Mouse (Mus musculus) CD4-positive, CD25-positive, alpha-beta regulatory T cell (primary cell): Measurements from ENCODE around the gene Hoxc10. TPM values are rescaled to one million over a fixed set of nuclear protein-coding genes. Genes with fewer than 3 reads are reported as not detected.

Experiments
- polyA plus RNA-seq: library from polyadenylated mRNA; unstranded; fragments of 100-300 nt; shearing (Covaris generic); gene quantifications from one replicate; pipeline ENCODE4 v1.2.1, GENCODE M21; 2017

Hoxc10 gene
- not detected for polyA plus RNA-seq

GRCm38 (mm10) chr15:102966776-102967311 lies at the start of gene Hoxc10:
Gene Hoxc10, plus strand, starts transcription at chr15:102966796.

DNA sequence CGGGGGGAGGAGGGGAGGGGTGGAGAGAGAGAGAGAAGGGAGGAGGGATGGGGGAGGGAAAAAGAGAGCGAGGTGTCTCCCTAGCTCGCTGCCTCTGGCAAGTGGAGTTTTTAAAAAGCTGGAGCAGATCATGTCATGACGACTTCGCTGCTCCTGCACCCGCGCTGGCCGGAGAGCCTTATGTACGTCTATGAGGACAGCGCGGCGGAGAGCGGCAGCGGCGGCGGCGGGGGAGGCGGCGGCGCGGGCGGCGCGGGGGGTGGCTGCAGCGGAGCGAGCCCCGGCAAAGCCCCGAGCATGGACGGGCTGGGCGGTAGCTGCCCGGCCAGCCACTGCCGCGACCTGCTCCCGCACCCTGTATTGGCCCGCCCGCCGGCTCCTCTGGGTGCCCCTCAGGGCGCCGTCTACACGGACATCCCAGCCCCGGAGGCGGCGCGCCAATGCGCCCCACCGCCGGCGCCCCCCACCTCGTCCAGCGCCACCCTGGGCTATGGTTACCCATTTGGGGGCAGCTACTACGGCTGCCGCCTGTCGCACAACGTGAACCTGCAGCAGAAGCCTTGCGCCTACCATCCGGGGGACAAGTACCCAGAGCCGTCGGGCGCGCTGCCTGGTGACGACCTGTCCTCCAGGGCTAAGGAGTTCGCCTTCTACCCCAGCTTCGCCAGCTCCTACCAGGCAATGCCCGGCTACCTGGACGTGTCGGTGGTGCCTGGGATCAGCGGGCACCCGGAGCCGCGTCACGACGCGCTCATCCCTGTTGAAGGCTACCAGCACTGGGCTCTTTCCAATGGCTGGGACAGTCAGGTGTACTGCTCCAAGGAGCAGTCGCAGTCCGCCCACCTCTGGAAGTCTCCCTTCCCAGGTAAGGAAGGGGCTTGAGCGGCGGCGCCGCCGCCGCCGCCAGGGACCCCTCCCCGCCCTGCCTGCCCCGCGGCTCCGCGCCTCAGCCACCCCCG lies 45.3 kb upstream of the Hoxc10 start, which contains the start of gene Hoxc13:
Gene Hoxc13 (plus strand): TSS at position 51 of the 959 bp plus-strand sequence.

DNA sequence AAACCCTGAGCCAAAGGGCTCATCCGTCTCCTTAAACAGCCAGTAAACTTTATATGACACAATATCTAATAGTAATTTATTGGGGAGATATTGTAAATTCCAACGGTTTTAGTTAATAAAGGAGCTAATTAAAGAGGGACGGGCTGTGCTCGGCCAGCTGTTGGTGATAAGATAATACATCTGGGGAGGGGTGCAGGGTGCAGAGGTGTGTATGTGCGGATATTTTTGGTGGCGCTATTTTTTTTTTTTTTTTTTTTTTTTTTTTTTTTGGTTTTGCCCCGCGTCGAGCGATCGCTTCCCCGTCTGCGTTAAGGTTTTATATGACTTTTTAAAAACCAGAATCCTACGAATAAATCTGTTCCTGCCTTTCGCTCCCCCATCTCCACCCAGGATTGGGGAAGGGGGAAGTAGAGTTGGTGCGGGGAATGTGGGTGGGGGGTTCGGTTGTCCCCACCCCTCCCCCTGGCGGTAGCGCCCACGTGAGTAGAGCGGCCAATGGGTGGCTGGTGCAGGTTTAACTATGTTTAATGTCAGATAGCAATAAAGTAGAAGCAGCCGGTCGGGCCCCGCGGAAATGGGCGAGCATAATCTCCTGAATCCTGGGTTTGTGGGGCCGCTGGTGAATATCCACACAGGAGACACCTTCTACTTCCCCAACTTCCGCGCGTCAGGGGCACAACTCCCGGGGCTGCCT lies 30.2 kb upstream of the Hoxc10 start, which contains the start of gene Hoxc12:
Gene Hoxc12 (plus strand): TSS at position 479 of the 694 bp plus-strand sequence.

DNA sequence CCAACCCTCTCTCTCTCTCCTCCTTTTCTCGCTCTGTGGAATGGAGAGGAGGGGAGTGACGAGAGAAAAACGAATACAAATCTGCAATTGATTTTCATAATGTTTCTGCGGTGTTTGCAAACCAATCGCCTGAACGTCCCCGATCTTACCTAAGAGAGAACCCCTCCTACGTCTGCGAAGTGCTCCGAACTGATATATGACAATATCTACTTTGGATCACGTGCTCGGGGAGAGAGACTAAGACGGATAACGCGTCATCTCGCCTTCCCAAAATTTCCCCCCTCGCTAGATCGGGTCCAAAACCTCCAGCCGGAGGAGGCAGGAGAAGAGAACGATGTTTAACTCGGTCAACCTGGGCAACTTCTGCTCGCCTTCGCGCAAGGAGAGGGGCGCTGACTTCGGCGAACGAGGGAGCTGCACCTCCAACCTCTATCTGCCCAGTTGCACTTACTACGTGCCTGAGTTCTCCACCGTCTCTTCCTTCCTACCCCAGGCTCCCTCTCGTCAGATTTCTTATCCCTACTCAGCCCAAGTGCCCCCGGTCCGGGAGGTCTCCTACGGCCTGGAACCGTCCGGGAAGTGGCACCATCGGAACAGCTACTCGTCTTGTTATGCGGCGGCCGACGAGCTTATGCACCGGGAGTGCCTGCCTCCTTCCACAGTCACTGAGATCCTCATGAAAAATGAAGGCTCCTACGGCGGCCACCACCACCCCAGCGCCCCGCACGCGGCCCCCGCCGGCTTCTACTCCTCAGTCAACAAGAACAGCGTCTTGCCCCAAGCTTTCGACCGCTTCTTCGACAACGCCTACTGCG lies 12.2 kb upstream of the Hoxc10 start, which contains the start of gene Hoxc11:
Gene Hoxc11 (plus strand): TSS at position 236 of the 815 bp plus-strand sequence.

DNA sequence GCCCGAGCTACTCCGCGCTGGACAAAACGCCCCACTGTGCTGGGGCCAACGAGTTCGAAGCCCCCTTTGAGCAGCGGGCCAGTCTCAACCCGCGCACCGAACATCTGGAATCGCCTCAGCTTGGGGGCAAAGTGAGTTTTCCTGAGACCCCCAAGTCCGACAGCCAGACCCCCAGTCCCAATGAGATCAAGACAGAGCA lies 615 bp downstream of the Hoxc10 start, which contains the start of gene Hoxc5:
Gene Hoxc5 (plus strand): TSS at position 132 of the 199 bp plus-strand sequence.

GRCm38 (mm10) chr15:102976171-102976570 lies 9.6 kb downstream of the Hoxc10 start, which contains the start of gene Hoxc9:
Gene Hoxc9, plus strand, starts transcription at chr15:102976439.

DNA sequence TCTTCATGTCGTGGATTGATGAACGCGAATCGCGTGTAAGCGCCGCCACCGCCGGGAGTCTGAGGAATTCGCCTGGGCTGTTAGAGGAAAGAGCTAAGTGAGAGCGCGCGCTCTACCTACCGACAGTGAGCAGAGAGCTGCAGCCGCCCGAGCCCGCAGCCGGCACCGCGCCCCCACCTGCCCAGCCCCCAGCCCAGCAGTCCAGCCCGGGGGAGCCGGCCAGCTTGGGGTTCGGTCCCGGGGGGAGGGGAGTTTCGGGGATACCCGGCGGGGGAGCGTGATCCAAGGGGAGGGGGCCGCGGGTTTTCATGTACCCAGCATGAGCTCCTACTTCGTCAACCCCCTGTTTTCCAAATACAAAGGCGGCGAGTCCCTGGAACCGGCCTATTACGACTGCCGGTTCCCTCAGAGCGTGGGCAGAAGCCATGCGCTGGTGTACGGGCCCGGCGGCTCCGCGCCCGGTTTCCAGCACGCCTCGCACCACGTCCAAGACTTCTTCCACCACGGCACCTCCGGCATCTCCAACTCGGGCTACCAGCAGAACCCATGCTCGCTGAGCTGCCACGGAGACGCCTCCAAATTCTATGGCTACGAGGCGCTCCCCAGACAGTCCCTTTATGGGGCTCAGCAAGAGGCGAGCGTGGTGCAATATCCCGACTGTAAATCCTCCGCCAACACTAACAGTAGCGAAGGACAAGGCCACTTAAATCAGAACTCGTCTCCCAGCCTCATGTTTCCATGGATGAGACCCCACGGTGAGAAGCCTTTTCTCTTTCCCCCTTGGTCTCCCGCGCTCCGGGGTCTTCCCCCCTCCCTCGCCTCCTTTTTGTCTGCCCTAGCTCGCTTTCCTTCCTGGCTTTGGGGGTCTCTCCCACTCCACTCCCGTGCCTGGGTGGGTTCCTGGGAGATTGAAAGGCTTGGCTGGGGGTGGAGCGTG lies 24.1 kb downstream of the Hoxc10 start, which contains the start of gene Hoxc8:
Gene Hoxc8 (plus strand): TSS at position 147 of the 937 bp plus-strand sequence.

DNA sequence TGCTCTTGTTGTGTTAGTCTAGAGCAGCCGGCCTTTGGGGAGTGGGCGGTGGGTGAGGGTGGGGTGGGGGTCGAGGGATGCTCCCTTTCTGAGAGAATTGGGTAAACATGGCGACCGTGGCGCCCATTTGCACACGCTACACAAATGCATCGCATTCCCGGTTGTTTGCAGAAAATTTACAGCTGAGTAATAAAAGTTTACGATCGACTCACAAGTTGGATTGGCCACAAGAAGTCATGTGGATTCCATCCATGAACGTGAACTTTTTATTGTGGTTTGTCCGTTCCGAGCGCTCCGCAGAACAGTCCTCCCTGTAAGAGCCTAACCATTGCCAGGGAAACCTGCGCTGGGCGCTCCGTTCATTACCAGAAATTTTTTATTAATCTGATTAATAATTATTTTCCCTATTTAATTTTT lies 31.4 kb downstream of the Hoxc10 start, which contains the start of gene Hoxc6:
Gene Hoxc6 (plus strand): TSS at position 319 of the 417 bp plus-strand sequence.

DNA sequence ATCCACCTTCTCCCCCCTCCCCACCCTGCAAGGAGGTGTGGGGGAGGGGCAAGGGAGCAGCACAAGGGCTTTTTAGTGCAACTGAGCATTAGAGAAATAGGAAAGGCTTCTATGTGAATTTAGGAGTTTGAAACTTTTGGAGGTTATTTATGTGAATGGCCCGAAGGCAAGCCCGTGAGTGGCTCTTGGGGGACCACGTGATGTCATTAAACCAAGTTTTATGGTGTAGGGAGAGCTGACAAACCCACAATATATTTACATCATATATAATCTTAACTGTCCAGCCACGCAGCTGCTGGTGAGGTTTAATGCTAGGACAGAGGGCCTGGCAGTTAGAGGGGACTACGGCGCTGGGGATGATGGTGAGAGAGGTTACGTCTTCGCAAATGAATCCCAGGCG lies 52.0 kb downstream of the Hoxc10 start, which contains the start of gene Hoxc4:
Gene Hoxc4 (plus strand): TSS at position 299 of the 400 bp plus-strand sequence.

Other genes starting within 250 kb of the Hoxc10 start
- gene Calcoco1, start 244.6 kb upstream of the Hoxc10 start, polyA plus RNA-seq = 46.7 TPM
- gene Hoxc13, start 45.7 kb upstream of the Hoxc10 start, polyA plus RNA-seq = not detected
- not detected for gene Hoxc12, start 30.0 kb upstream of the Hoxc10 start, polyA plus RNA-seq
- not detected for gene Hoxc11, start 12.4 kb upstream of the Hoxc10 start, polyA plus RNA-seq
- not detected for gene Hoxc5, start 647 bp downstream of the Hoxc10 start, polyA plus RNA-seq
- gene Hoxc9, start 9.6 kb downstream of the Hoxc10 start, polyA plus RNA-seq = 0.08 TPM
- gene Hoxc8, start 23.8 kb downstream of the Hoxc10 start, polyA plus RNA-seq = 0.12 TPM
- not detected for gene Hoxc6, start 31.5 kb downstream of the Hoxc10 start, polyA plus RNA-seq
- gene Hoxc4, start 52.1 kb downstream of the Hoxc10 start, polyA plus RNA-seq = not detected
- gene Smug1, start 200.3 kb downstream of the Hoxc10 start, polyA plus RNA-seq = 9.8 TPM